Mouse (Mus musculus) ES-CJ7 (cell line): Measurements from ENCODE around the gene Dstyk.

Source experiments
- DNase-seq: peaks from one replicate; pipeline ENCODE4 v3.0.0; 2011; ENCODE audit warnings: low read depth, low spot score

Gene Dstyk

DNA sequence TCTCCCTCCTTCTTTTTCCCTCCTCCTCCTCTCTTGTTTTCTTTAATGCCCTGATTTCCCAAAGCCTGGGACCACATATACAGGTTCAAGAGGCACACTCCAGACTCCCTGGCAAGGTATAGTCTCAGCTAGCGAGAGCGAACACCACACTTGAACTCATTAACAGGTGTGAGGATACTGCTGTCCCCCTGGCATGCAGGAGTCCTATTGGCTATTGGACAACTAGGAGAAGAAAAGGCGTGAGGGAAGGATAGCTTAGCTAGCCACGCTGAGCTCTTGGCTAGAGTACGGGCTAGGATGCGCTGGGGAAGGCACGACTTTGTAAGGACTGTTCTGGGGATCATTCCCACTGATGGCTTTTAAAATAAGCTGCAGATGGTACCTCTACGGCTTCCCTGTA lies 94.8 kb downstream of the Dstyk start:
- no peak for DNase-seq

- DNase-seq, result no peak
Measured at GRCm38 (mm10) chr1:132515339-132515738, 98.0 kb downstream of the Dstyk start.
